Mouse (Mus musculus): Measurements from ENCODE around the gene Srd5a3.

The Srd5a3 gene

GRCm38 (mm10) chr5:76187885-76188284, 47.8 kb downstream of the Srd5a3 start:
- no peak for DNase-seq (ENCODE audit: extremely low spot score, low read depth, low spot score)

GRCm38 (mm10) chr5:76190609-76191008, 50.5 kb downstream of the Srd5a3 start:
- no peak for DNase-seq (ENCODE audit: extremely low spot score, low read depth, low spot score)

- no peak for DNase-seq (ENCODE audit: extremely low spot score, low read depth, low spot score)
These were observed 53.0 kb downstream of the Srd5a3 start for GRCm38 (mm10) chr5:76193075-76193474.

GRCm38 (mm10) chr5:76194377-76194945, 54.4 kb downstream of the Srd5a3 start:
- DNase-seq (ENCODE audit: extremely low spot score, low read depth, low spot score) = no peak

GRCm38 (mm10) chr5:76199346-76199745, 59.3 kb downstream of the Srd5a3 start:
- DNase-seq (ENCODE audit: extremely low spot score, low read depth, low spot score) = no peak

GRCm38 (mm10) chr5:76203171-76203570, 63.1 kb downstream of the Srd5a3 start:
- DNase-seq (ENCODE audit: extremely low spot score, low read depth, low spot score) = no peak
